Mouse (Mus musculus) midbrain, embryonic 15.5 days (tissue): ENCODE results near the gene Alpl. TPM values are rescaled to one million over a fixed set of nuclear protein-coding genes. Genes with fewer than 3 reads are reported as not detected.

Experiments used
- ATAC-seq: fragments of 200-750 bp; cut with Nextera tagmentation; replicated peaks from 2 replicates; pipeline ENCODE4 v1.8.0; 2017; ENCODE audit warnings: moderate TSS enrichment
- H3K27ac ChIP-seq: fragments of 300-500 bp; sonication (generic); 2 replicates; pipeline ENCODE4 v1.5.1; 2015; ENCODE audit warnings: mild to moderate bottlenecking, inconsistent platforms
- H3K27me3 ChIP-seq: fragments of 300-500 bp; sonication (generic); replicated peaks from 2 replicates; pipeline ENCODE4 v1.6.1; 2015; ENCODE audit warnings: inconsistent platforms
- H3K36me3 ChIP-seq: fragments of 300-500 bp; sonication (generic); replicated peaks from 2 replicates; pipeline ENCODE4 v1.6.1; 2015; ENCODE audit warnings: inconsistent platforms
- H3K4me1 ChIP-seq: fragments of 300-500 bp; sonication (generic); 2 replicates; pipeline ENCODE4 v1.6.1; 2015; ENCODE audit warnings: inconsistent platforms
- H3K4me2 ChIP-seq: fragments of 300-500 bp; sonication (generic); 2 replicates; pipeline ENCODE4 v1.6.1; 2015; ENCODE audit warnings: inconsistent platforms, mild to moderate bottlenecking, moderate library complexity
- H3K4me3 ChIP-seq: fragments of 300-500 bp; sonication (generic); 2 replicates; pipeline ENCODE4 v1.5.1; 2015; ENCODE audit warnings: mild to moderate bottlenecking, inconsistent platforms
- H3K9ac ChIP-seq: fragments of 300-500 bp; sonication (generic); 2 replicates; pipeline ENCODE4 v1.6.1; 2015; ENCODE audit warnings: mild to moderate bottlenecking, inconsistent platforms
- H3K9me3 ChIP-seq: fragments of 300-500 bp; sonication (generic); 2 replicates; pipeline ENCODE4 v1.6.1; 2016; ENCODE audit warnings: inconsistent platforms
- WGBS: fragments of 180-500 bp; shearing (Covaris S2); methylation state at CpG from one replicate; pipeline ENCODE4 v1.1.7; 2015; ENCODE audit warnings: mixed read lengths; 5-methylcytosine and 5-hydroxymethylcytosine counted together
- polyA plus RNA-seq: library from polyadenylated mRNA; unstranded; fragments of >200 nt; fragmentation: Nextera tagmentation; extraction: Ambion mirVana; gene quantifications from 2 replicates; pipeline ENCODE4 v1.2.1, GENCODE M21; 2015

Alpl gene
- polyA plus RNA-seq, 1 experiment from 2014 or later = 8.8 TPM

DNA sequence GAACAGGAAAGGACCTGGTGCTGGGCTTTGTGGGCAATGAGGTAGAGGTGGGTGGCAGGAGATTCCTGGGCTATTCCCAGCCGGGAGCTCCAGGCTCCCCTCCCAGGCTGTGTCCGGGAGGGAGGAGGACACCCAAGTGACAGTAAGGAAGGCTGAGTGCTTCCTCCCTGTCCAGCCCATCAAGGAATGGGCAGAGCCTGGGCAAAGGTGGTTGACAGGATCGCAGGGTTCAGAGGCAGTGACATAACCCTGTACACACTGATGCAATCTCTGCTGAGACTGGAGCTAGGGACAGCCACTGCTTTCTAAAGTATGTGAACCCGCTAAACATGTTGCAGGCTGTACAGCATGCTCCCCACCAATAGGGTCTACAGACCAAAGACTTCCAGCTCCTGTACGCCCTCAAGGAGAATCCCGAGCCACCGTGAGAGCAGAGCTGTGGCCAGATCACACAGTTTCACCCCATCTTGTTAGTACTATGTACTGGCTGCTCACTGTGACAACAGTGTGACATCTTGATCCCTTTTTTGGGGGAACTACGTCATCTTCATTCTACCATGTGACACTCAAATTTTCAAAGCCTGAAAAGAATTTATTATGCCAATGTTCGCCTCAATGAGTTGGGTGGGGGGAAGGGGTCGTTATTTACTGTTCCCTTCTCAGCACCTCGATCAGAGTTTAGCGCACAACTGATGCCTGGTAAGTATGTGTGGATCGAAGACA, 1.8 kb downstream of the Alpl start:
- no peak for ATAC-seq
- Histone ChIP-seq H3K4me2 (no peak overlapping the region), H3K36me3 (no peaks in the 10 kb centered on the region), H3K4me1 (peaks cover 15% of the 10 kb centered on the region), H3K4me3 (no peak overlapping the region), H3K27ac (no peak overlapping the region), H3K9me3 (no peaks in the 10 kb centered on the region), H3K27me3 (peaks cover 6% of the 10 kb centered on the region; the same call in 1 of the 2 replicates), H3K9ac (no peak overlapping the region)
- 82% methylated on average over 13 of the region's 13 CpGs for WGBS

DNA sequence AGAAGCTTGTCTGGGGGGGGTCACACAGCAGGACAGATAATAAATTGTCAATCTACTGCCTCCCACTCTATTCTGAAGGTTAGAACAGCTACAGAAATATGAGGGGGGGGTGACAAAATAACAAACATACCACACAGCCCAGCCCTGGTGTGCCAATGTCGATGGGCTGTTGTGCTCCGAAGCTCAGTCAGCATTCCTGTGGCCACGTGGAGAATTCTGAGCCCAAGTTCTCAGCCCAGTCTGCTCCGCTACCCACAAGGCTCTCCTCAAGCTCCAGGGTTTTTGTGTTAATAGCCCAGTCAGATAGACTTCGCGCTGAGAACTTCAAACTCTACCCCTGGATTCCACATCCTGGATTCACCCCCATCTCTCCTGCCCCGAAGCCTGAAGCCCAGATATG, 2.6 kb downstream of the Alpl start:
- Histone ChIP-seq H3K4me1 (peaks cover 15% of the 10 kb centered on the region), H3K27ac (no peak overlapping the region), H3K36me3 (no peaks in the 10 kb centered on the region), H3K9ac (no peak overlapping the region), H3K9me3 (no peaks in the 10 kb centered on the region), H3K4me3 (no peak overlapping the region), H3K4me2 (no peak overlapping the region), H3K27me3 (peaks cover 6% of the 10 kb centered on the region; the same call in 1 of the 2 replicates)
- no peak for ATAC-seq
- 83% methylated on average over 7 of the region's 7 CpGs for WGBS

DNA sequence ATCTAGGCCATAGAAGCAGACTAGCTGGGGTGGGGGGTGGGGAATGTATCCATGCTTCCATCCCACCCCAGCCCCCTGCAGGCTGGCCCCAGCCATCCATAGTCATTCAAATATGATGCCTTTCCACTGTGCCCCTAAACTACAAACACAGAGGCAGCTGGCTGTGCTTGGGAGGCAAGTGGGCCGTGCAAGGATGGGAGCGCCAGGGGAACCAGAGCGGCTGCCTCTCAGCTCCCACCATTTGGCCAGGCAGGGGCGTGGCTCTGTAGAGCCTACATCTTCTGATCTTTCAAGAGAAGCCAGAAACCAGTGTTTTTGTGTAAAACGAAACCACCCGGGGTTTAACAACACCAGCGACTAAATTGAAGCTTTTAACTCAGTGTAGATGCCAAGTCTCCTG, 4.7 kb downstream of the Alpl start:
- peaks cover 15% of the 10 kb centered on the region for H3K4me1 ChIP-seq
- no peaks in the 10 kb centered on the region for H3K36me3 ChIP-seq
- WGBS = 19% methylated on average over 7 of the region's 7 CpGs
- no peak overlapping the region for H3K4me2 ChIP-seq
- no peaks in the 10 kb centered on the region for H3K9me3 ChIP-seq
- H3K4me3 ChIP-seq = no peak overlapping the region
- H3K27me3 ChIP-seq = peaks cover 6% of the 10 kb centered on the region; the same call in 1 of the 2 replicates
- no peak for ATAC-seq
- H3K27ac ChIP-seq = no peak overlapping the region
- H3K9ac ChIP-seq = no peak overlapping the region

DNA sequence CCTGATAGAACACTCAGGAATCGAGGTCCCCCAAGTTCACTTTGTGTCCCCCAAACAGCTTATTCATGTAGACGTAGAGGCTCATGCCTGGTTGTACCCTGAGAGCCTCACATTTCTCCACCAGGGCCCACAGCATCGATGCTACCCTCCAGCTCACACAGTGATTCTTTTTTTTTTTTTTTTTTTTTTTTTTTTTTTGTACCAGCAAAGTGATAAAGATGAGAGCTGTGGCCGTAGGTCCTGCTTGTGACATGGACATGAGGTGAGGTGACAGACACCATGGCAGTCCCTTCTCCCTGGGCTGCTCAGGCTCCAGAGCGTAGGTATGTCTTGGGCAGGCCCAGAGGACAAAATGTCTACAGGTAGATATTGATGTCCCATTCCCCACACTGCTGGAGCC, 5.2 kb downstream of the Alpl start:
- H3K4me2 ChIP-seq = no peak overlapping the region
- no peak overlapping the region for H3K27ac ChIP-seq
- no peaks in the 10 kb centered on the region for H3K9me3 ChIP-seq
- H3K9ac ChIP-seq = no peak overlapping the region
- H3K36me3 ChIP-seq = no peaks in the 10 kb centered on the region
- no peak for ATAC-seq
- H3K4me3 ChIP-seq = no peak overlapping the region
- WGBS = 88% methylated on average over 5 of the region's 5 CpGs
- peaks cover 6% of the 10 kb centered on the region; the same call in 1 of the 2 replicates for H3K27me3 ChIP-seq
- peaks cover 12% of the 10 kb centered on the region for H3K4me1 ChIP-seq

DNA sequence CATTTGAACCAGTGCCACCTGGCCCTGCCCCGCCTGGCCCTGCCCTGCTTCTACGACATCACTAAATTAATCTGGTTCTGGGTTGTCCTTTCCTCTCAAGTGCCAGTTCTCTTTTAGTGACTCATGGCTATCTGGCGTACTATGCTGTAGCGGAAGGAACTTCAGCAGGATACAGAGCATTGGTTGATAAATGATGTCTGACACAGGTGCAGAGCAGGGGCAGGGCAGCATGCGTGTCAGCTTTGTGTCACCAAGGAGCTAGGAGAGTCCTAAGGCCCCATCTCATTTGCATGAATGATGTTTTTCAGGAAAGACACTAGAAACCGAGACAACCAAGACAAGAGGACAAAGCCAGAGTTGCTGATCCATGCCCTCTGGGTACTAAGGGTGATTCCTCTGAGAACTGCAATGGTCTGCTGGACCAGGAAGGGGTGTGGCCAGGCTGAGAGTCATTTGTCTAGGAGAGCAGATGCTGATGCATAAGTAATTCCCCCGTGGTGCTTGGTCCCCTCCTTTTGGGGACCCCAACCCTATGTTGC, 7.6 kb downstream of the Alpl start:
- Histone ChIP-seq H3K27ac (no peak overlapping the region), H3K9me3 (no peaks in the 10 kb centered on the region), H3K36me3 (no peaks in the 10 kb centered on the region), H3K9ac (no peak overlapping the region), H3K27me3 (no peaks in the 10 kb centered on the region), H3K4me1 (peaks cover 6% of the 10 kb centered on the region), H3K4me2 (no peak overlapping the region), H3K4me3 (no peak overlapping the region)
- no peak for ATAC-seq
- 47% methylated on average over 7 of the region's 7 CpGs for WGBS

DNA sequence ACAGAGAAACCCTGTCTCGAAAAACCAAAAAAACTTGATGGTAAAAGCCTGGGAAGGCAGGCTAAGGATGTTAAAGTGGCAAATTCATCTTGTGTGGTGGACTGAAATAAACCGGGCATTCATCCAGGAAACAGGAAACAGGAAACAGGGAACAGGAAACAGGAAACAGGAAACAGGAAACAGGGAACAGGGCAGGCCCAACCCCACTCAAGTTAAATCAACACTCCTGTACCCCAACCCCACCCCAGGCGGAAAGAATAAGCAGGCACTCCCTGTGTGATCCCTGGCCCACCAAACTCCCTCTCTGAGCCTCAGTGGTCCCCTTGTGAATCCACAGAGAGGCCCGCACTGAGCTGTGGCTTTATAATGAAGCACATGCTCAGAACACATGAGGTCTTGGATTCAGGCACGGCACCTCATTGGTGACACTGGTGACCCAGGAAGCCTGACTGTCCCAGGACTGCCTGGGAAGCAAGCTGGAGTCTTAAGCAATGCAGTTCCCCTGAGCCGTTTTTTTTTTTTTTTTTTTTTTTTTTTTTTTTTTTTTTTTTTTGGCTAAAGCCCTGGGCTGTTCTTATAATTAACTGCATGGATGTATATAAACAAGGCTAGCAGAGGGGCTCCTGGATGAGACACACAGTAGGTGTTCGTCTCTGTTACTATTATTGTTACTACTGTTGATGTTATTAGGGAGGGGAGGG, 8.4 kb downstream of the Alpl start:
- Histone ChIP-seq H3K4me2 (no peak overlapping the region), H3K4me3 (no peak overlapping the region), H3K4me1 (peaks cover 6% of the 10 kb centered on the region), H3K36me3 (no peaks in the 10 kb centered on the region), H3K9ac (no peak overlapping the region), H3K27ac (no peak overlapping the region), H3K9me3 (no peaks in the 10 kb centered on the region), H3K27me3 (no peaks in the 10 kb centered on the region)
- no peak for ATAC-seq
- WGBS = 85% methylated on average over 7 of the region's 7 CpGs

DNA sequence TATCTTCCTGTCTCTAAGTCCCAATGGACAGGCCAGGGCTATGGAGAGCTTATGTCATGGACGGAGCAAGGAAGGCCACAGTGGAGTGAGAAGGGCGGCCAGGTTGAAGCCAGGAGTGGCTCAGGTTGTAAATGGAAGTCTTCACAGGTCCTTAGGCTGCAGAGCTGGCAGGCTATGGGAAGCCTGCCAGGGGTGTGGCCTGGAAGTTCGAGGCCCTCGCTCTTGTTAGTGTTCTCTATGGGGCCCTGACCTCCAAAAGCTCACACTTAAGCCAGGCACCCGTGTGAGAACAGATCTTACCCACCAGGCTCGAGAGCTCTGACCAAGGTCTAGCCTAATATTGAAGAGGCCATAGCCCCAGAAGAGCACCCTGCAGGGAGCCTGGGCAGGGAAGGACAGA, 9.7 kb downstream of the Alpl start:
- H3K4me3 ChIP-seq = no peak overlapping the region
- H3K4me1 ChIP-seq = peaks cover 3% of the 10 kb centered on the region
- H3K36me3 ChIP-seq = no peaks in the 10 kb centered on the region
- no peak overlapping the region for H3K4me2 ChIP-seq
- no peak for ATAC-seq
- 89% methylated on average over 6 of the region's 6 CpGs for WGBS
- H3K9me3 ChIP-seq = no peaks in the 10 kb centered on the region
- no peaks in the 10 kb centered on the region for H3K27me3 ChIP-seq
- no peak overlapping the region for H3K27ac ChIP-seq
- H3K9ac ChIP-seq = no peak overlapping the region

DNA sequence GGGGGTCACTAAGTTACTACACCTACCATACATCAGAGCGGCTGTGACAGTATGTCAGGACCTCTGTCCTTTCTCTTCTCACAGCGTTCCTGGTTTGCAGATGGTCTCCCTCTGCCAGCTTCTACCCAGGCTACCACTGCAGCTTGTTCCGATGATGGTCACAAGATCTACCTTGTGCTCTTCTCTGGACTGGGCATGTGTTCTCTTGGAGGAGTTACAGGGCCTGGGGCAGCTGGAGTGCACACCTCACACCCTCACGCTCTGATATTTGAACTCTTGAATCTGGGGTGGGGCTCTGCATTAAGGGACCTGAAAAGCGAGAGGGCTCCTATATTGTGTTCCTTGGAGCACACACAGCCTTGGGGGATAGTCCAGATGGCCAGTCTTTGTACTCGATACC, 10.9 kb downstream of the Alpl start:
- Histone ChIP-seq H3K4me1 (no peaks in the 10 kb centered on the region), H3K36me3 (no peaks in the 10 kb centered on the region), H3K9ac (no peak overlapping the region), H3K9me3 (no peaks in the 10 kb centered on the region), H3K4me2 (no peak overlapping the region), H3K27ac (no peak overlapping the region), H3K4me3 (no peak overlapping the region), H3K27me3 (no peaks in the 10 kb centered on the region)
- no peak for ATAC-seq
- WGBS = 89% methylated on average over 6 of the region's 6 CpGs

DNA sequence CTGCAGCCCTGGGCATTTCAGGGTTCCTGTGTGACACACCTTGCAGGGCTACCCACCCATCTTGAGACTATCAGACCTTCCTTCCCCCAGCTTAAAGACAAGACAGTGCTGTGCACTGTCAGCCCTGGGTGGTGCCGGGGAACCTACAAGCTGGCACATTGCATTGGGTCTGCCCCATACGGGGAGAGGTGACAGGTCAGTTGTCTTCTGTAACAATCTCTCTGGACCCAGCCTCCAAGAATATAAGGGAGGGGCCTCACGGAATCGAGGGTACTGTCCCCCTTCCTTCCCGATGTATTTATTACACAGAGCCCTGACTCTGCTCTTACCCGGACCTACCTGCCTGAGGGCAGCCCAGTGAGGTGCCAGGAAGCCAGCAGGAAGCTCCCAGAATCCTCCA, 11.4 kb downstream of the Alpl start:
- WGBS = 83% methylated on average over 6 of the region's 6 CpGs
- Histone ChIP-seq H3K27me3 (no peaks in the 10 kb centered on the region), H3K27ac (no peak overlapping the region), H3K4me3 (no peak overlapping the region), H3K4me2 (no peak overlapping the region), H3K9me3 (no peaks in the 10 kb centered on the region), H3K9ac (no peak overlapping the region), H3K36me3 (no peaks in the 10 kb centered on the region), H3K4me1 (no peaks in the 10 kb centered on the region)
- ATAC-seq = no peak

DNA sequence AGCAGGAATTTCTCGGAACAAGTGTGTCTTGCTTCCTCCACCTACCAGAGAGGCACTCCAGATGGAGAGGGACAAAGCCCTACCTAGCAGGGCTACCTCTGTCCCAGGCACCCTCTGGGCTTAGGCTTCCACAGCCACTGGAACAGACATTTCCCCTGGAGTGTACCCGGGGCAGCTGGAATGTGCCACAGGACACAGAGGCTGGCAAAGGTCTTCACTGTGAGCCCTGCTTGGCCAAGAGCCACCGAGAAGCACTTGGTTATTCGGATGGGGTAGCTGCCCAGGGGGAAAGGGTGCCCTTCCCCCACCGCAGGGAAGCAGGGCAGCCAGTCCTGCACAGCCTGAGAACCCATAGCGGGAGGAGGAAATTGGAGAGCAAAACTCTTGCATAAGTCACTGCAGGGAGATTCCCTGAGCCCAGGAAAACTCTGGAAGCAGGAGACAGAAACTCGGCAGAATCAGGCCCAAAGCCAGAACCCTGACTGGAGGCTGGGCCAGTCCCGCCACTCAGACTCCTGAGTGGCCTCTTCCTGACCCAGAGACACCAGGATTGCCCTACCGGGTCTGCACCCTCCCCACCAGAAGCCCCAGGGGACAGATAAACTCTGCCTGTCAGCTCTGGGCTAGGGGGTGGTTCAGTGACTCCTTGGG, 12.5 kb downstream of the Alpl start:
- Histone ChIP-seq H3K9me3 (no peaks in the 10 kb centered on the region), H3K27ac (no peak overlapping the region), H3K27me3 (no peaks in the 10 kb centered on the region), H3K4me1 (no peaks in the 10 kb centered on the region), H3K36me3 (no peaks in the 10 kb centered on the region), H3K9ac (no peak overlapping the region), H3K4me3 (no peak overlapping the region), H3K4me2 (no peak overlapping the region)
- WGBS = 36% methylated on average over 9 of the region's 9 CpGs
- no peak for ATAC-seq

DNA sequence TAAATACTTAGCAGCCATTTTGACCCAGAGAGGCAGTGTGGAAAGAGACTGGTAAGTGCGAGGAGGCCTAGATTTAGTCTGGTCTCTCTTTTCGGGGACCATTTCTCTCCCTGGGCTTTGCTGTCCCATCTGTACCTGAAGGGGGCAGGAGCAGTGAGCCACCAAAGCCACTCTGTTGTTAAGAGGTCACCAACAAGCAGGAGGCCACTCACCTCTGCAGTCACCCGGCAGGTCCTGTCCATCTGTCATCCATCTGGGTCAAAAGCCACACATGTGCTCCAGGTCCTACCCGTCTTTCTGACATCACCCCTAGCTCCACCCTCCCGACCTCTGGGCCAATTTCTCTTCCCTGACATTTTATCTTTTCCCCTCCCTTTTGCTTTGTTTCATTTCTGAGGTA, 14.2 kb downstream of the Alpl start:
- 86% methylated on average over 5 of the region's 5 CpGs for WGBS
- Histone ChIP-seq H3K27me3 (no peaks in the 10 kb centered on the region), H3K36me3 (no peaks in the 10 kb centered on the region), H3K4me3 (no peak overlapping the region), H3K9me3 (no peaks in the 10 kb centered on the region), H3K4me2 (no peak overlapping the region), H3K9ac (no peak overlapping the region), H3K27ac (no peak overlapping the region), H3K4me1 (no peaks in the 10 kb centered on the region)
- ATAC-seq = no peak

DNA sequence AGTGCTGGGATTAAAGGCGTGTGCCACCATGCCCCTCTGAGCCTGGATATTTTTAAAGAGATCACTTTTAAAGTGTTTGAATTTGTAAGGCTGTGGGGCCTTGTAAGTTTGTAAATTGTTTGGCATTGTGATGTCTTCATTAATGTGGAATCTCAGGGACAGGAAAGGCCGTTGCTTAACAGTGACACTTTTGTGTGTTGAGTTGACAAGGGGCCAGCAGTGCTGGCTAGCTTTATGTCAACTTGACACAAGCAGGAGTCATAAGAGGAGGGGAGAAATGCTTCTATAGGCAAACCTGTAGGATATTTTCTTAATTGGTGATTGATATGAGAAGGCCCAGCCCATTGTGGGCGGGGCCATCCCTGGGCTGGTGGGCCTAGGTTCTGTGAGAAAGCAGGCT, 15.2 kb downstream of the Alpl start:
- no peaks in the 10 kb centered on the region for H3K4me1 ChIP-seq
- H3K27ac ChIP-seq = no peak overlapping the region
- ATAC-seq = no peak
- WGBS = 74% methylated on average over 3 of the region's 3 CpGs
- H3K36me3 ChIP-seq = no peaks in the 10 kb centered on the region
- no peak overlapping the region for H3K9ac ChIP-seq
- H3K4me3 ChIP-seq = no peak overlapping the region
- no peaks in the 10 kb centered on the region for H3K9me3 ChIP-seq
- H3K4me2 ChIP-seq = no peak overlapping the region
- H3K27me3 ChIP-seq = no peaks in the 10 kb centered on the region
